Mouse (Mus musculus): ENCODE data around the gene Pask.

- TF ChIP-seq POLR2A (IDR thresholded peaks at IDR 0.05; ENCODE audit: low read depth, low read length) (no peak), CTCF (IDR thresholded peaks at IDR 0.05; ENCODE audit: extremely low read depth, insufficient read length, insufficient replicate concordance, low read depth, low read length) (no peak)
Measured at GRCm38 (mm10) chr1:93271751-93272150, 71.5 kb downstream of the Pask start.

All from small intestine, adult 2 months (tissue).